Mouse (Mus musculus): Measurements from ENCODE around the gene Gcdh. TPM values are rescaled to one million over a fixed set of nuclear protein-coding genes. Genes with fewer than 3 reads are reported as not detected.

Gene Gcdh
- polyA plus RNA-seq (2014; fragmentation: Nextera tagmentation; extraction: Ambion mirVana) = 24.6 and 31.8 TPM in 2 replicates

- peak; percentile 95 for ATAC-seq (ENCODE audit: low FRiP score)
- peak within 1 kb of the TSS; percentile 80 for H3K4me2 ChIP-seq
- H3K27ac ChIP-seq (ENCODE audit: low read depth, low read length) = no peak within 1 kb of the TSS
- H3K36me3 ChIP-seq (ENCODE audit: control insufficient read depth, insufficient read depth, low read length) = no peaks in the 10 kb centered on the region; the same call in 1 of the 2 replicates
- peak within 1 kb of the TSS; percentile 59 for H3K4me3 ChIP-seq (ENCODE audit: low read depth, low read length)
- peaks cover 5% of the 10 kb centered on the region for H3K4me1 ChIP-seq (ENCODE audit: control insufficient read depth, insufficient read depth, low read length)
- DNase-seq (ENCODE audit: low spot score, missing footprints) = peak; percentile 97
- under 1% methylated on average over 11 of the region's 11 CpGs for WGBS
- H3K27me3 ChIP-seq (ENCODE audit: control insufficient read depth, insufficient read depth, low read length) = no peaks in the 10 kb centered on the region
- H3K9ac ChIP-seq (ENCODE audit: low read length) = peak within 1 kb of the TSS; percentile 67
- no peaks in the 10 kb centered on the region for H3K9me3 ChIP-seq (ENCODE audit: control insufficient read depth, low read length)
Observed at GRCm38 (mm10) chr8:84893709-84894134, at the start of gene Gcdh. Gene Gcdh (minus strand): TSS chr8:84893921.

- no peak for DNase-seq (ENCODE audit: low spot score, missing footprints)
- H3K27me3 ChIP-seq (ENCODE audit: control insufficient read depth, insufficient read depth, low read length) = peaks cover 30% of the 10 kb centered on the region
- no peaks in the 10 kb centered on the region for H3K36me3 ChIP-seq (ENCODE audit: control insufficient read depth, insufficient read depth, low read length)
- 63% methylated on average over 13 of the region's 13 CpGs for WGBS
- no peak overlapping the region for H3K9ac ChIP-seq (ENCODE audit: low read length)
- no peak overlapping the region for H3K27ac ChIP-seq (ENCODE audit: low read depth, low read length)
- no peaks in the 10 kb centered on the region for H3K9me3 ChIP-seq (ENCODE audit: control insufficient read depth, low read length)
- H3K4me3 ChIP-seq (ENCODE audit: low read depth, low read length) = peak overlapping the region; percentile 65; the same call in 1 of the 2 replicates
- peaks cover 29% of the 10 kb centered on the region for H3K4me1 ChIP-seq (ENCODE audit: control insufficient read depth, insufficient read depth, low read length)
- H3K4me2 ChIP-seq = peak overlapping the region; percentile 95
- no peak for ATAC-seq (ENCODE audit: low FRiP score)
Observed at GRCm38 (mm10) chr8:84937620-84938485, 44.1 kb upstream of the Gcdh start.

- peak within 1 kb of the TSS; percentile 59; the same call in 1 of the 2 replicates for H3K27ac ChIP-seq (ENCODE audit: low read depth, low read length)
- DNase-seq (ENCODE audit: low spot score, missing footprints) (peak; percentile 97), ATAC-seq (ENCODE audit: low FRiP score) (peak; percentile 65)
- peak within 1 kb of the TSS; percentile 95 for H3K4me2 ChIP-seq
- no peaks in the 10 kb centered on the region for H3K36me3 ChIP-seq (ENCODE audit: control insufficient read depth, insufficient read depth, low read length)
- peaks cover 29% of the 10 kb centered on the region for H3K4me1 ChIP-seq (ENCODE audit: control insufficient read depth, insufficient read depth, low read length)
- H3K4me3 ChIP-seq (ENCODE audit: low read depth, low read length) = peak within 1 kb of the TSS; percentile 65
- peak within 1 kb of the TSS; percentile 76 for H3K9ac ChIP-seq (ENCODE audit: low read length)
- peaks cover 30% of the 10 kb centered on the region for H3K27me3 ChIP-seq (ENCODE audit: control insufficient read depth, insufficient read depth, low read length)
- H3K9me3 ChIP-seq (ENCODE audit: control insufficient read depth, low read length) = no peaks in the 10 kb centered on the region
- WGBS = under 1% methylated on average over 45 of the region's 50 CpGs
Observed at GRCm38 (mm10) chr8:84936962-84937546, 43.3 kb upstream of the Gcdh start, which contains the start of gene Mast1. Gene Mast1 (minus strand): TSS chr8:84937359.

DNA sequence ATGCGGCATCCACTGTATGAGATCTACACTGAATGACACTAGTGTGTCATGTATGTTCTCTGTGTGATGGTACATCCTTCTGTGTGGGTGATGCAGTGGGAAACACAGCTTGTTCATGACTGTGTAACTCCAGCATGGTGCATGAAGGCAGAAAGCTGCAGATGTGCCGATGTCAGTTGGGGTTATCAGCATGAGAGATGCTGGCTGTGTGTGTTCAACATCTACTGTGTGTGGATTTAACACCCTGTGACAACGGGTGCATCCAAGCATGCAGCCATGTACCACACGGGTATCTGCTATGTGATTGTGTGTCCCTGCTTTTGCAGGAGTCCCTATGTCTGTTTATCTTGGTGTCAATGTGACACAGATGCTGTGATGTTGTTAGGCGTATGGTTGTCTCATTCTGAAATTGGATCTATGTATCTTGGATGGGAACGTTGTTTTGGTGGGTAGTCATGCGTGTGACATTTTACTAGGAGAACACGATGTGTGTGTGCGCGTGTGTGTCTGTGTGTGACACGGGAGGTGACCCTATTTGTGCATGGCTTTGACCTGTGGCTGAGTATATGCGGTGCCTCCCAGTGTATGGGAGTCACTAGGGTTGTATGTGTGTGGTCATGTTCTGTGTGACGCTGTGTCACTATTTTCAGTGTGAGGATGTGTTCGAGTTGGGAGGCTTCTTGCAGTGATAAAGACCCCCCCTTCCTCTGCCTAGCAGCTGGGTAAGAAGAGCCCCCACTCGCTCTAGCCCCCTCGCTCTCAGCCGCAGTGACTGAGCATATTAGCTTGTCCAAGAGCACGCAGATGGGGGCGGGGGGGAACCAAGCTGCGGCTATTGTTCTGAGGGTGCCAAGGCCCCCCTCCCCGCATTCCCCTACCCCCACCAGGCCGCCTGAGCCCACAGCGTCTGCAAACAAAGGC is 42.6 kb upstream of the Gcdh start:
- 21% methylated on average over 20 of the region's 23 CpGs for WGBS
- DNase-seq (ENCODE audit: low spot score, missing footprints) (peak; percentile 88), ATAC-seq (ENCODE audit: low FRiP score) (peak; percentile 59)
- Histone ChIP-seq H3K4me3 (ENCODE audit: low read depth, low read length) (peak overlapping the region; percentile 65), H3K9ac (ENCODE audit: low read length) (peak overlapping the region; percentile 76), H3K9me3 (ENCODE audit: control insufficient read depth, low read length) (no peaks in the 10 kb centered on the region), H3K36me3 (ENCODE audit: control insufficient read depth, insufficient read depth, low read length) (no peaks in the 10 kb centered on the region), H3K4me1 (ENCODE audit: control insufficient read depth, insufficient read depth, low read length) (peaks cover 29% of the 10 kb centered on the region), H3K27ac (ENCODE audit: low read depth, low read length) (peak overlapping the region; percentile 59; the same call in 1 of the 2 replicates), H3K4me2 (peak overlapping the region; percentile 95), H3K27me3 (ENCODE audit: control insufficient read depth, insufficient read depth, low read length) (peaks cover 30% of the 10 kb centered on the region)

GRCm38 (mm10) chr8:84935489-84935888 is 41.8 kb upstream of the Gcdh start:
- Histone ChIP-seq H3K4me1 (ENCODE audit: control insufficient read depth, insufficient read depth, low read length) (peaks cover 29% of the 10 kb centered on the region), H3K27ac (ENCODE audit: low read depth, low read length) (no peak overlapping the region), H3K36me3 (ENCODE audit: control insufficient read depth, insufficient read depth, low read length) (no peaks in the 10 kb centered on the region), H3K4me2 (peak overlapping the region; percentile 95), H3K27me3 (ENCODE audit: control insufficient read depth, insufficient read depth, low read length) (peaks cover 33% of the 10 kb centered on the region), H3K4me3 (ENCODE audit: low read depth, low read length) (peak overlapping the region; percentile 65; the same call in 1 of the 2 replicates), H3K9me3 (ENCODE audit: control insufficient read depth, low read length) (no peaks in the 10 kb centered on the region), H3K9ac (ENCODE audit: low read length) (peak overlapping the region; percentile 20; the same call in 1 of the 2 replicates)
- ATAC-seq (ENCODE audit: low FRiP score) (peak; percentile 34), DNase-seq (ENCODE audit: low spot score, missing footprints) (peak; percentile 89)
- WGBS = 9% methylated on average over 14 of the region's 14 CpGs

DNA sequence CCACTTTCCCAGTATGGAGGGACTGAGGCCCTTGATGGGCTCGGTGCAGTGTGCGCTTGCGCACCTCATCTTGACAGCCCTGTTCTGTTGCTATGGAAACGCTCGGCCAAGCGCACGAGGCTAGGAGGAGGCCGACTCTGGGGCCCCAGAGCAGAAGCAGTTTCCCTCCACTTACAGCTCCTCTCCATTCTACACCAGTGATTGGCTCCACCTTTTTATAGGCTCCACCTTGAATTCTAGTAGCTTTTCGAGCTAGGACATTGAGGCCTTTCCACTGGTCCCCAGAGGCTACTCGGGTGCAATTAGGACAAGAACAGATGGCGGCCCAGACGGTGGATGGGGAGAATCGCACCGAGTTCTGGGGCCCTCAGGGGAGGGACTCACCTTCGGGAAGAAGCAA is 41.1 kb upstream of the Gcdh start:
- ATAC-seq (ENCODE audit: low FRiP score) (peak; percentile 78), DNase-seq (ENCODE audit: low spot score, missing footprints) (peak; percentile 96)
- no peak overlapping the region; the same call in 1 of the 2 replicates for H3K27ac ChIP-seq (ENCODE audit: low read depth, low read length)
- H3K4me2 ChIP-seq = peak overlapping the region; percentile 95
- no peaks in the 10 kb centered on the region for H3K9me3 ChIP-seq (ENCODE audit: control insufficient read depth, low read length)
- H3K4me3 ChIP-seq (ENCODE audit: low read depth, low read length) = peak overlapping the region; percentile 65; the same call in 1 of the 2 replicates
- H3K4me1 ChIP-seq (ENCODE audit: control insufficient read depth, insufficient read depth, low read length) = peaks cover 29% of the 10 kb centered on the region
- H3K36me3 ChIP-seq (ENCODE audit: control insufficient read depth, insufficient read depth, low read length) = no peaks in the 10 kb centered on the region
- H3K9ac ChIP-seq (ENCODE audit: low read length) = no peak overlapping the region
- under 1% methylated on average over 15 of the region's 15 CpGs for WGBS
- H3K27me3 ChIP-seq (ENCODE audit: control insufficient read depth, insufficient read depth, low read length) = peaks cover 38% of the 10 kb centered on the region

GRCm38 (mm10) chr8:84933767-84934559 is 40.2 kb upstream of the Gcdh start:
- no peak overlapping the region for H3K4me3 ChIP-seq (ENCODE audit: low read depth, low read length)
- no peaks in the 10 kb centered on the region for H3K9me3 ChIP-seq (ENCODE audit: control insufficient read depth, low read length)
- 83% methylated on average over 16 of the region's 16 CpGs for WGBS
- ATAC-seq (ENCODE audit: low FRiP score) = no peak
- no peak overlapping the region for H3K27ac ChIP-seq (ENCODE audit: low read depth, low read length)
- DNase-seq (ENCODE audit: low spot score, missing footprints) = peak; percentile 71
- H3K4me2 ChIP-seq = peak overlapping the region; percentile 95
- H3K27me3 ChIP-seq (ENCODE audit: control insufficient read depth, insufficient read depth, low read length) = peaks cover 46% of the 10 kb centered on the region
- no peaks in the 10 kb centered on the region for H3K36me3 ChIP-seq (ENCODE audit: control insufficient read depth, insufficient read depth, low read length)
- H3K9ac ChIP-seq (ENCODE audit: low read length) = no peak overlapping the region
- peaks cover 29% of the 10 kb centered on the region for H3K4me1 ChIP-seq (ENCODE audit: control insufficient read depth, insufficient read depth, low read length)

- Histone ChIP-seq H3K9ac (ENCODE audit: low read length) (no peak overlapping the region), H3K27ac (ENCODE audit: low read depth, low read length) (no peak overlapping the region), H3K4me3 (ENCODE audit: low read depth, low read length) (no peak overlapping the region), H3K4me2 (no peak overlapping the region), H3K27me3 (ENCODE audit: control insufficient read depth, insufficient read depth, low read length) (peaks cover 33% of the 10 kb centered on the region), H3K4me1 (ENCODE audit: control insufficient read depth, insufficient read depth, low read length) (peaks cover 16% of the 10 kb centered on the region), H3K9me3 (ENCODE audit: control insufficient read depth, low read length) (no peaks in the 10 kb centered on the region), H3K36me3 (ENCODE audit: control insufficient read depth, insufficient read depth, low read length) (no peaks in the 10 kb centered on the region)
- ATAC-seq (ENCODE audit: low FRiP score) (no peak), DNase-seq (ENCODE audit: low spot score, missing footprints) (peak; percentile 60)
- 87% methylated on average over 13 of the region's 13 CpGs for WGBS
Observed at GRCm38 (mm10) chr8:84930582-84930981, 36.9 kb upstream of the Gcdh start.
